Mouse (Mus musculus) right cerebral cortex, adult 2 months (tissue): Measurements from ENCODE around the gene Zp2.

Experiments
- DNase-seq, 2 experiments: peaks; one replicate each; pipeline ENCODE4 v3.0.0; 2021 to 2022; ENCODE audit warnings: low spot score in 2 of 2

Zp2 gene

GRCm38 (mm10) chr7:120142743-120143142 lies 2.3 kb downstream of the Zp2 start:
- DNase-seq: no peak

DNA sequence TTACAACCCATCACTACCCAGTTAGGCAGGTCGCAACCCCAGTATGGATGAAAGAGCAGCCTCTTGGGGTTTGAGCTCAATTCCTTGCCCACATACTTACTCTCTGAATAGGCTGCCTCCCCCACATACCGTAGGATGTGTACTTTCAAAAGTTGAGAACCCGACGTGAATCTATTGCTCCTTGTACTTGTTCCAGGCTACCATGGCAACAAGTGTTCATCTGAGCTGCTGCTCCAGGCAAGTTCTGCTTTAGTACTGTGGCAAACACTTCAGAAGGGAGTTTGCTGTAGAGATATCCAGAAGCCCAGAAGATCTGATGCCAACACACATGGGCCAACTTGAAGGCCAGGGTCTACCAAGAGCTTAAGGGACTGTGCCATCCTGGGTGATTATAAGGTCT lies 16.1 kb downstream of the Zp2 start:
- DNase-seq: peak; percentile 46 to 49

GRCm38 (mm10) chr7:120127686-120128059 lies 17.4 kb downstream of the Zp2 start:
- no peak for DNase-seq

DNA sequence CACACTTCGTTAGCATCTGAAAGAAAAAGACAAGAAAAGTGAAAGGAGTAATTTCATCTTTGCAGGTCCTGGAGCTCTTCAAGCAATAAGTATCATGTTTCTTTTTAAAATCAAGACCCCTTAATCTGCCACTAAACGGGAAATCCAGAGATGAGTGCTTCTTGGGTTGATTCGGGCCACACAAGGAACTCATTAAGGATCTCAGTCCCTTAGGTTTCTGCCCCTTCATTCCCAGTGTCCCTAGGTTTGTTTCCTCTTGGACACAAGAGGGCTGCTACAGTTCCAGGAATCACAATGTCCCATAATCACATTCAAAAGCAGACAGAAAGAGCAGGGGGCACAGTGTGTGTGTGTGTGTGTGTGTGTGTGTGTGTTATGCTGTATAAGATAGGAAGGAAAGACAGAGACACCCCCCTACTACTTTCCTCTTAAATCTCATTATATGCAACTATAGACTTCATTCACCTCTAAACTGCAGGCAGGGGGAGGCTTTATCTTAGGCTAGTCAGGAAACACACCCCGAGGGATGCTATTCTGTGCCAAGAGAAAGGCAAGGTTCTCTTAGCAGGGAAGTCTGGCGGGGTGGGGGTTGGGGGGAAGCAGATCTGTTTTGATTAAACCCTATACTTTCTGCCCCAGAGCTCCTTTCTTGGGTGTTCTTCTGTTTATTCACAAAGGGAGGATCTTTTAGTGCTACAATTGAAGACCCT lies 18.0 kb downstream of the Zp2 start:
- no peak for DNase-seq

GRCm38 (mm10) chr7:120124844-120125243 lies 20.2 kb downstream of the Zp2 start:
- peak; percentile 84 to 85 for DNase-seq

- no peak for DNase-seq
Measured at GRCm38 (mm10) chr7:120123776-120124175, 21.3 kb downstream of the Zp2 start.

DNA sequence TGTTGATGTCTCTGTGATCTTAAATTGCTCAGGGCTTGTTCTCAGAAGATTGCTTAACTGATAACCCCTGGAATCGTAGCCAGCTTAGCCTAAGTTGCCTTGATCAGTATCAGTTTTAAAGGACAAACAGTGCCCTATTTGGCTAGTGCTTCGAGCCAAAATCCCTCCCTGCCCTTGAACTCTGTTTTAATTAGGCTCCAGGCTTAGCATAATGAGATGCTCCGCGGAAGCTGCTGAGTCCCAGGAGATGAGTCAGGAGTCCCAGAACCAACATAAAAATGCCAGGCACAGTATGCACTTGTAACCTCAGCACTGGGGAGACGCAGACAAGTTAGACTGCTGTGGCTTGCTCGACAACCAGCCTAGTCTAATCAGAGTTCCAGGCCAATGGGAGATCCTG lies 27.6 kb downstream of the Zp2 start:
- no peak for DNase-seq

DNA sequence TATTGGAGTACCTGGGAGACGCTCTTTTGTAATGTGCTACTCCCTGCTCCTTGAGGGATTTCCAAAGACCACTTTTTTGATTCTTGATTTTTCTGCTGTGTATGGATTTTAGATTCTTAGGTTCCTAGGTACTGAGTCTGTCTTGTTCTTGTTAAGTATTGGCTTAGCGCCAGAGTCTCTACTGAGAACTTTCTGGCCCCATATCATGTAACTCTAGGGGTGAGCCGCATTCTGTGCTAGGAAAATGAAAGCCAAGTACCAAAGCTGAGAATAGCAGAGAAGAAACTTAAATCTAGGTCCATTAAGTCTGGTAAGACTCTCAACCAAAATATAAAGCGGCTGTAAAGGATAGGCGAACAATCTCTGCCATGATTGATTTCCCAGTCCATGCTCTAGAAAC lies 28.1 kb downstream of the Zp2 start:
- no peak for DNase-seq

- no peak for DNase-seq
Measured at GRCm38 (mm10) chr7:120109676-120110075, 35.4 kb downstream of the Zp2 start.

DNA sequence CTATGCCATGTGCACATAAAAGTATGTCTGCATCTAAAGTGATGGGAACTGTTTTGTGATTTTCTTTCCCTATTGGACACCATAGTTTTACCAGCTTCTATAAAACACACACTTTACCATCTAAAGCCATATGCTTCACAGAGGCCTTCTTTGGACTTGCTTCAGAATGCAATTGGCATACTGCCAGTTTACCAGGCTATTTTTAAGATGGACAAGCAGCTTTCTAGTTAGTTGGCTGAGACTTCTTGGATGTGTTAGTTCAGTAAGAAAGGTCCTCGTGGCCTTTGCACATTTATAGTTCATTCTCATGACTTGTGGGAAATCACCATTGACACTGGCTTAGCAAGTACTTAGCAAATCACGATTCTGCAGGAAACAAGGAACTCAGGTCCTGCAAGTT lies 38.7 kb downstream of the Zp2 start:
- no peak for DNase-seq

DNA sequence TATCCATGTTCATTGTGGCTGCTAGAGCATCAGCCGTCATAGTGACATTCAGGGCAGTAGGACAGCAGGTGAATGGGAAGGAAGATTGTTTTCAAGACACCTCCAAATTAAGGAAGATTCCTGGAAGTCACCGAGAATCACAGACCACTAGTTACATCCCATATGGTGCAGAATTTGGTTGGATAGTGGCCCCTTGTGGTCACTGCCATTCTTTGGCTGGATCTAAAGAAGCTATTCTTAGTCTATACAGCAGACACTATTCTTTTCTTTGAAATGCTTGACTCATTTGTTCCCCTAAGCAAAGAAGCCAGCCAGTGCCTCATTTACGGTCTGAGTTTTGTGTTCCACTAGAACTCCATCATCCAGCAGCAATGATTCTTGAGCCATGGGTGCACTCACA lies 40.1 kb downstream of the Zp2 start:
- peak in 1 of 2 experiments; percentile 43 for DNase-seq

DNA sequence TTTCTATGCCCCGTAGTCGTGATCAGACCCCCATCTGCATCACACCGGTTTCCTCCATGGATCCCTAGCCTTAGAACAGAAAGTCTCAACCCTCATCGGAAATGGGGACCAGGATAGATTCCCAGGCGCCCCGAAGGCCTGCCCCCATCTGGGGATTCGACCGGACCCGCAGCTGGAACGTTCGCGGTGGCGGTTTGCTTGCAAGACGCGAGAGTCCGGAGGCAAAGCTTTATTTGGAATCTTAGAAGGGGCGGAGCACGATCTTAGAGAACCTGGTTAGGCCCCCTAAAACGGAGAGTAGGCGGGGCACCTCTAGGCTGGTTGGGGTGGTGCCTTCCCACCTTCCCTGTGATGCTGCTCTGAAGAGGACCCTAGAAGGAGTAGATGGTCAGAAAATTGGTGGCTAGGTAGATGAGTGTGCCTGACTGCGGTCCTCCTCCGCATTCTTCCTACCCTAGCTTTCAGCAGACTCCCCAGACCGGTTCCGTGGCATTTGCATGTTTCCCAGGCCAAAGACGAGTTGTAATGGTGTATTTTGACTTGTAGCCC lies 42.0 kb downstream of the Zp2 start:
- no peak for DNase-seq

- peak; percentile 65 to 75 for DNase-seq
Measured at GRCm38 (mm10) chr7:120102164-120102972, 42.7 kb downstream of the Zp2 start, which contains the start of gene Tmem159. Tmem159 (plus strand) TSS chr7:120102353.

- DNase-seq: peak; percentile 35 to 52
Measured at GRCm38 (mm10) chr7:120098403-120098802, 46.7 kb downstream of the Zp2 start.

GRCm38 (mm10) chr7:120097845-120098244 lies 47.2 kb downstream of the Zp2 start:
- DNase-seq: peak; percentile 74 to 77

GRCm38 (mm10) chr7:120095180-120095579 lies 49.9 kb downstream of the Zp2 start, which contains the start of gene Dnah3:
Dnah3 (minus strand) TSS chr7:120095280.
- DNase-seq: no peak

- DNase-seq: no peak
Measured at GRCm38 (mm10) chr7:120094216-120094615, 50.9 kb downstream of the Zp2 start.

- no peak for DNase-seq
Measured at GRCm38 (mm10) chr7:120093033-120093432, 52.1 kb downstream of the Zp2 start.

- DNase-seq: no peak
Measured at GRCm38 (mm10) chr7:120080177-120080576, 64.9 kb downstream of the Zp2 start.
